Mouse (Mus musculus) C3H10T1/2 (cell line): ENCODE measurements around the gene Sh3bp2. TPM values are rescaled to one million over a fixed set of nuclear protein-coding genes. Genes with fewer than 3 reads are reported as not detected.

Source experiments
- polyA plus RNA-seq, 2 experiments: library from polyadenylated mRNA; unstranded; fragments of >200 nt; fragmentation: generic; extraction: Trizol; gene quantifications; one replicate each; pipeline ENCODE4 v1.2.1; 2012; ENCODE audit warnings: missing spikeins in 2 of 2

The Sh3bp2 gene
- 1 to 10 TPM; 3.5 to 6.1 TPM for polyA plus RNA-seq

GRCm38 (mm10) chr5:34525663-34526476 is at the start of gene Sh3bp2:
TSS of gene Sh3bp2 (plus strand) at chr5:34525838.

DNA sequence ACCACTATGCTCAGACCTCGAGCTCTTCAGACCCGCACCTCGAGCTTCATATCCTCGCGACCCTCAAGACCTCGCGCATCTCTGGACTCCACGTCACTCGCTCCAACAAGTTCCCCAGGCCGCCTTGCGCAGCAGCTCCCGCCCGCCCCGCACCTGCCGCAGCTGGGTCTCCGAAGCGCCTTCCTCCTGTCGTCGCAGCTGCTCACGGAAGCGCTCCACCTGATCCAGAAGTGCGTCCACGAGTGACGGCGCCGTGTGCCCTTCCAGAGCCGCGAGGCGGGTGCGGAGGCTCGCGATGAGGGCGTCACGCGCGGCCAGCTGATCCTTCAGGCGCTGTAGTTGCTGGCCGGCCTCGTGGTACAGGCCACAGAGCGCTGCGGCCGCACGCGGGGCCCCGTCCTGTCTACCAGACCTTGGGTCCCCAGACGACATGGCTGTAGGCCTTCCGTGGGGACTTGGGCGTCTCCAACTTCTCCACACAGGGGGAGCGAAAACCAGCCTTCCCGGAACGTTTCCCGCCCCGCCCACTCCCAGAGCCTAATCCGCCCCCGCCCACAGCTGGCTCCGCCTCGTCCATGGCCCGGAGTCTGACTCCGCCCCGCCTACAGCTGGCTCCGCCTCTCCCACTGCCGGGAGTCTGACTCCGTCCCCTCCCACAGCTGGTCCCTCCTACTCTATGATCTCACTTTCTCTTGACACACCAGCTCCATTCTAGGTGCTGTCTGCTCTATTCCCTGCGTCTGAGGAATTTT is 12.0 kb upstream of the Sh3bp2 start, which contains the start of gene Tnip2:
Gene Tnip2 (minus strand): TSS at position 526 of the 752 bp plus-strand sequence.

DNA sequence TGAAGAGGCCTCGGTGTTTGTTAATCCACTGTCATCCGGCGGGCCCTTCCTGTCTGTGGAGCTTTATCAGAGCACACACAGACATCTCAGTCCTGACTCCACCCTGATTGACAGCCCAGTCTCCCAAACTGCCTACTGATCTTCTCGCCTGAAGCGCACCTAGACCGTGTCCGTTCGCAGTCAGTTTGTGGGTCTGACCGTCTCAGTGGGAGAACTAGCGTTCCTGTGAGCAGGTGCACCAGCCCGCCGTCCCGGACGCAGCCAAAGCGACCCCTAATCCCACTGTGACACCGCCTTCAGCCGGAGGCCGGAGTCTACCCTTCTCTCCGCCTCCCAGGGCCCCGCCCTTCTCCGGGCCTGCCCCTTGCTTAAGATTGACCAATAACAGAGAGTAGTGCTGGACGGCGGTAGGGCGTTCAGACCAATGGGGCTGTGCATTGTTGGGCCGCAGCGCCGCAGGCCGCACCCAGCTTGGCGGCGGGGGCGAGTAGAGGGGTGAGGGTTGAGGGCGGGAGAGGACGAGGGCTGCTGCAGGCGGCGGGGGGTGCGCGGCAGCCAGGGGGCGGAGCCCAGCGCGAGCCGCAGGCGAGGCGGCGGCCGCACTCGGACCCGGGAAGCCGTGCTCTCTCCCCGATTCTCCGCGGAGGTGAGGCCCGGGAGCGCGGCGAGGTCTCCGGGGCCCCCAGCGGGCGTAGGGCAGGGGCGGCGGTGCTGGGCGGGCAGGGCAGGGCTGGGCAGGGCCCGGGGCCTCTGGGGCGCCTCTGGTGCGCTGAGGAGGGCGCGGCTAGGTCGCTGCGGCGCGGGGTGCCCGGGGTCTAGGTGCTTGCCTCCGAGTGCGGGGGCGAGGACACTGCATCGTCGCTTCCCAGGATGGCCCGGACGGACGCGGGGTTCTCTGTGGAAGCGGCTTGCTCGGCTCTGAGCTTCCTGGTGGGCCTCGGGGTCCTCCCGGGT is 47.9 kb downstream of the Sh3bp2 start, which contains the start of gene Add1:
Gene Add1 (plus strand): TSS at position 397 of the 954 bp plus-strand sequence.

Other genes with a start within 250 kb of the Sh3bp2 start
- gene Zfyve28, start 237.4 kb upstream of the Sh3bp2 start, polyA plus RNA-seq, result under 1 TPM in 1 of 2 experiments, not detected in 1; 0.08 TPM
- gene Cfap99, start 237.2 kb upstream of the Sh3bp2 start, polyA plus RNA-seq, result not detected
- gene Rnf4, start 189.5 kb upstream of the Sh3bp2 start, polyA plus RNA-seq, result 10 to 100 TPM; 10.8 to 43.7 TPM
- gene Fam193a, start 155.9 kb upstream of the Sh3bp2 start, polyA plus RNA-seq, result 10 to 100 TPM in 1 of 2 experiments, 1 to 10 TPM in 1; 4.9 to 23.1 TPM
- gene Tnip2, start 11.8 kb upstream of the Sh3bp2 start, polyA plus RNA-seq, result 10 to 100 TPM in 1 of 2 experiments, 1 to 10 TPM in 1; 4.5 to 15.1 TPM
- 100 to 1,000 TPM in 1 of 2 experiments, 10 to 100 TPM in 1; 89.6 to 327 TPM for gene Add1, start 47.8 kb downstream of the Sh3bp2 start, polyA plus RNA-seq
- gene Mfsd10, start 111.4 kb downstream of the Sh3bp2 start, polyA plus RNA-seq, result 10 to 100 TPM; 57.3 to 73.9 TPM
- 10 to 100 TPM in 1 of 2 experiments, 1 to 10 TPM in 1; 4.1 to 17.3 TPM for gene Nop14, start 134.3 kb downstream of the Sh3bp2 start, polyA plus RNA-seq
- under 1 TPM; 0.39 to 0.98 TPM for gene Grk4, start 134.5 kb downstream of the Sh3bp2 start, polyA plus RNA-seq
- gene Htt, start 235.9 kb downstream of the Sh3bp2 start, polyA plus RNA-seq, result 1 to 10 TPM; 1.1 to 7.0 TPM